Mouse (Mus musculus): ENCODE measurements around the gene Klhl9. TPM values are rescaled to one million over a fixed set of nuclear protein-coding genes. Genes with fewer than 3 reads are reported as not detected.

The Klhl9 gene
- total and polyA plus RNA-seq, 3 experiments, result 16.6 to 69.5 (median 33.9) TPM

DNA sequence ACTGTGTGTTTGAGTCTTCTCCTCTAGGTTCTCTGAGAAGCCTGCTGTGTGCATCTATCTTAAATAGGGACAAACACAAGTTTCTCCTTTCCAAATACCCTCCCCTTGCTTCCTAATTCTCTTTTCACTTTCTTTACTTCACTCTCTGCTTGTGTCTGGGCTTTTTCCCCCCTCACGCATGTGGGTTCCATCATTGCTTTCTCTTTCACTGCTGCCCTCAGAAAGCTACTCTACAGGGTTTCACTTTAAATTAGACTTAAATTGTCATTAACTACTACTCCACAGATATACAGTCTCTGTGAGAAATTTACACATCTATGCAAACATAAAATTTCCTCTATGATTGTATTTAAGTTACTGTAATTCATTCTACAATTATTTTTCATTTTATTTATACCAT is 38.5 kb downstream of the Klhl9 start, which contains the start of gene Ifna2:
Ifna2 (minus strand) TSS at position 101 of the 400 bp plus-strand sequence.
- Histone ChIP-seq H3K27me3 (ENCODE audit: control insufficient read depth in 1 of 2, insufficient read depth in 2 of 2, low read length in 2 of 2) (peaks cover 2 to 3% of the 10 kb centered on the region in 2 experiments; a peak in 3 of 4 replicates), H3K27ac (ENCODE audit: control insufficient read depth, low read depth, low read length) (no peak within 1 kb of the TSS), H3K36me3 (ENCODE audit: control insufficient read depth in 1 of 2, insufficient read depth in 2 of 2, low read length in 2 of 2) (peaks cover 0 to 6% of the 10 kb centered on the region in 2 experiments; a peak in 2 of 4 replicates), H3K4me3 (ENCODE audit: control insufficient read depth in 1 of 2, insufficient read depth in 1 of 2, low read depth in 2 of 2, low read length in 2 of 2) (no peak within 1 kb of the TSS), H3K9me3 (replicated peaks; ENCODE audit: insufficient read depth, low read length) (no peaks in the 10 kb centered on the region), H3K79me2 (ENCODE audit: control insufficient read depth, insufficient read depth, low read length, poor library complexity) (no peaks in the 10 kb centered on the region), H3K9ac (ENCODE audit: control insufficient read depth, low read depth, low read length, poor library complexity, severe bottlenecking) (no peak within 1 kb of the TSS), H3K4me1 (ENCODE audit: control insufficient read depth in 1 of 2, insufficient read depth in 2 of 2, low read length in 2 of 2) (no peaks in the 10 kb centered on the region)
- no peak for TF ChIP-seq POLR2AphosphoS2 (IDR thresholded peaks at IDR 0.05; ENCODE audit: low read length)
- TF ChIP-seq SMC3 (IDR thresholded peaks at IDR 0.05; ENCODE audit: low read depth, low read length), result no peak
- TF ChIP-seq CHD2 (IDR thresholded peaks at IDR 0.05; ENCODE audit: low read length), result no peak
- no peak for TF ChIP-seq TCF12 (IDR thresholded peaks at IDR 0.05; ENCODE audit: low read depth, low read length)
- no peak for TF ChIP-seq NELFE (IDR thresholded peaks at IDR 0.05; ENCODE audit: low read depth, low read length)
- no peak for TF ChIP-seq GATA1 (IDR thresholded peaks at IDR 0.05; ENCODE audit: low read depth, low read length)
- TF ChIP-seq RAD21 (IDR thresholded peaks at IDR 0.05; ENCODE audit: low read depth, low read length), result no peak
- no peak for TF ChIP-seq CTCF (IDR thresholded peaks at IDR 0.05 in 2 of 3, conservative IDR thresholded peaks at IDR 0.05 in 1 of 3; ENCODE audit: control insufficient read depth in 1 of 3, insufficient read depth in 1 of 3, low read depth in 2 of 3, low read length in 3 of 3, poor library complexity in 1 of 3, severe bottlenecking in 1 of 3)
- TF ChIP-seq ELF1 (IDR thresholded peaks at IDR 0.05; ENCODE audit: low read depth, low read length), result no peak
- TF ChIP-seq MAZ (IDR thresholded peaks at IDR 0.05; ENCODE audit: low read depth, low read length), result no peak
- no peak for TF ChIP-seq USF2 (IDR thresholded peaks at IDR 0.05; ENCODE audit: borderline replicate concordance in 1 of 2, insufficient read depth in 1 of 2, low read depth in 1 of 2, low read length in 2 of 2)
- no peak for TF ChIP-seq HCFC1 (IDR thresholded peaks at IDR 0.05; ENCODE audit: low read depth, low read length)
- no peak for TF ChIP-seq ETS1 (IDR thresholded peaks at IDR 0.05; ENCODE audit: low read depth, low read length)
- no peak for TF ChIP-seq USF1 (IDR thresholded peaks at IDR 0.05; ENCODE audit: low read depth, low read length)
- no peak for TF ChIP-seq ZC3H11A (IDR thresholded peaks at IDR 0.05; ENCODE audit: low read depth, low read length)
- no peak for TF ChIP-seq SIN3A (IDR thresholded peaks at IDR 0.05; ENCODE audit: low read length)
- no peak for TF ChIP-seq ZKSCAN1 (IDR thresholded peaks at IDR 0.05; ENCODE audit: low read depth, low read length)
- no peak for TF ChIP-seq NRF1 (IDR thresholded peaks at IDR 0.05; ENCODE audit: insufficient read depth, low read depth, low read length, poor library complexity, severe bottlenecking)
- TF ChIP-seq MXI1 (IDR thresholded peaks at IDR 0.05; ENCODE audit: low read depth, low read length), result no peak
- no peak for TF ChIP-seq MEF2A (IDR thresholded peaks at IDR 0.05; ENCODE audit: extremely low read depth, insufficient replicate concordance, low read depth, low read length, poor library complexity, severe bottlenecking)
- DNase-seq (ENCODE audit: low read depth, low spot score), result no peak

DNA sequence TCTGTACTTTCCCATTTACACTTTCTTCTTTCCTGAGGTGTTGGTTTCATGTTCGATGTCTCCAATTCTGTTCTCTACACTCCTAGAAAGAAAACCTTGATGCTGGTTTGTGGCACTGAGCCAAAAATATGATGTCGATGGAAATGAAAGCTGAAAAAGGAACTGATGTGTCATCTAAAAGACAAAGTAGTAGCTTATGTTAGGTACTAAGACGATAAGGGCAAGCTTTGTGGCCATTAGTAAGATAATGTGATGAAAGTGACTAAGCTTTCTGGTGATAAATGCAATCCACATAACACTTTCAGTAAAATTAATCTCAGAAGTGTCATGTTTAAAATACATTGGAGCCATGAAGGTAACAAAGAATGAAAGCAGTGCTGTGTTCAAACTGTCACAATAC is 40.9 kb downstream of the Klhl9 start:
- H3K27ac ChIP-seq (ENCODE audit: control insufficient read depth, low read depth, low read length), result no peak overlapping the region
- H3K4me1 ChIP-seq (ENCODE audit: control insufficient read depth in 1 of 2, insufficient read depth in 2 of 2, low read length in 2 of 2), result no peaks in the 10 kb centered on the region
- no peak for TF ChIP-seq TAL1 (IDR thresholded peaks at IDR 0.05; ENCODE audit: low read length)
- TF ChIP-seq ETS1 (IDR thresholded peaks at IDR 0.05; ENCODE audit: low read depth, low read length), result peak; percentile 70; the same call in 1 of the 2 replicates
- peak; percentile 16 to 26; a peak in 1 of 4 replicates for TF ChIP-seq EP300 (IDR thresholded peaks at IDR 0.05; ENCODE audit: low read depth in 1 of 2, low read length in 2 of 2)
- TF ChIP-seq GATA1 (IDR thresholded peaks at IDR 0.05; ENCODE audit: low read depth, low read length), result peak; percentile 54; the same call in 1 of the 2 replicates
- no peaks in the 10 kb centered on the region for H3K9me3 ChIP-seq (replicated peaks; ENCODE audit: insufficient read depth, low read length)
- peaks cover 0 to 2% of the 10 kb centered on the region in 2 experiments; a peak in 2 of 4 replicates for H3K27me3 ChIP-seq (ENCODE audit: control insufficient read depth in 1 of 2, insufficient read depth in 2 of 2, low read length in 2 of 2)
- H3K4me3 ChIP-seq (ENCODE audit: control insufficient read depth in 1 of 2, insufficient read depth in 1 of 2, low read depth in 2 of 2, low read length in 2 of 2), result no peak overlapping the region
- no peaks in the 10 kb centered on the region for H3K79me2 ChIP-seq (ENCODE audit: control insufficient read depth, insufficient read depth, low read length, poor library complexity)
- peak; percentile 48 for DNase-seq (ENCODE audit: low read depth, low spot score)
- H3K9ac ChIP-seq (ENCODE audit: control insufficient read depth, low read depth, low read length, poor library complexity, severe bottlenecking), result no peak overlapping the region
- H3K36me3 ChIP-seq (ENCODE audit: control insufficient read depth in 1 of 2, insufficient read depth in 2 of 2, low read length in 2 of 2), result peaks cover 0 to 6% of the 10 kb centered on the region in 2 experiments; a peak in 2 of 4 replicates

Data from MEL (cell line).